Mouse (Mus musculus) adrenal gland (tissue): ENCODE measurements at regions not wholly inside any gene's neighbourhood (a gene's known extent, or its start where the extent isn't known, plus 50 kb on each side); places are given as distances from the start of the nearest gene placed in this dataset.

Experiments used
- intact Hi-C: fragments of 180-260 bp; cut with DNase I; formaldehyde crosslinking; loops from one replicate; pipeline ENCODE4 v1.15.1; 2025

- intact Hi-C loops, result no loop called here
Measured at GRCm38 (mm10) chr10:96370547-96371320, 234.3 kb downstream of the Gm5426 start.

- intact Hi-C loops, result no loop called here
Measured at GRCm38 (mm10) chr10:96371321-96371653, 234.9 kb downstream of the Gm5426 start.

- intact Hi-C loops, result no loop called here
Measured at GRCm38 (mm10) chr10:96372616-96373346, 236.4 kb downstream of the Gm5426 start.

GRCm38 (mm10) chr10:96373481-96373880 is 237.1 kb downstream of the Gm5426 start:
- intact Hi-C loops, result no loop called here

- intact Hi-C loops, result no loop called here
Measured at GRCm38 (mm10) chr10:96374293-96375069, 238.1 kb downstream of the Gm5426 start.

- intact Hi-C loops, result no loop called here
Measured at GRCm38 (mm10) chr10:96375070-96375447, 238.7 kb downstream of the Gm5426 start.

- intact Hi-C loops, result no loop called here
Measured at GRCm38 (mm10) chr10:96377549-96377948, 239.3 kb upstream of the Btg1 start.

- intact Hi-C loops, result no loop called here
Measured at GRCm38 (mm10) chr10:96379016-96379771, 237.6 kb upstream of the Btg1 start.

GRCm38 (mm10) chr10:96381664-96382063 is 235.1 kb upstream of the Btg1 start:
- intact Hi-C loops, result no loop called here

- intact Hi-C loops, result no loop called here
Measured at GRCm38 (mm10) chr10:96391748-96392147, 225.1 kb upstream of the Btg1 start.

- intact Hi-C loops, result no loop called here
Measured at GRCm38 (mm10) chr10:96392836-96393235, 224.0 kb upstream of the Btg1 start.

- intact Hi-C loops, result no loop called here
Measured at GRCm38 (mm10) chr10:96394210-96394609, 222.6 kb upstream of the Btg1 start.

- intact Hi-C loops, result no loop called here
Measured at GRCm38 (mm10) chr10:96395017-96395416, 221.8 kb upstream of the Btg1 start.

- intact Hi-C loops, result no loop called here
Measured at GRCm38 (mm10) chr10:96397931-96398561, 218.8 kb upstream of the Btg1 start.

GRCm38 (mm10) chr10:96398562-96399288 is 218.1 kb upstream of the Btg1 start:
- intact Hi-C loops, result no loop called here

- intact Hi-C loops, result no loop called here
Measured at GRCm38 (mm10) chr10:96399636-96400400, 217.0 kb upstream of the Btg1 start.

GRCm38 (mm10) chr10:96400793-96401192 is 216.0 kb upstream of the Btg1 start:
- intact Hi-C loops, result no loop called here

- intact Hi-C loops, result no loop called here
Measured at GRCm38 (mm10) chr10:96406306-96406705, 210.5 kb upstream of the Btg1 start.

GRCm38 (mm10) chr10:96407846-96408245 is 209.0 kb upstream of the Btg1 start:
- intact Hi-C loops, result no loop called here
